Mouse (Mus musculus) liver, postnatal 0 days (tissue): ENCODE results near the gene Dock8.

ENCODE experiments used
- CTCF ChIP-seq: sonication (generic); IDR thresholded peaks from 2 replicates; pipeline ENCODE4 v1.5.1; 2016; ENCODE audit warnings: antibody characterized with exemption, low read depth
- EP300 ChIP-seq: IDR thresholded peaks from 2 replicates; pipeline ENCODE4 v1.6.1; 2016; ENCODE audit warnings: antibody characterized with exemption, low read depth, mild to moderate bottlenecking

- TF ChIP-seq CTCF, result no peak
- no peak for TF ChIP-seq EP300
Measured at GRCm38 (mm10) chr19:24987355-24987754, 12.0 kb upstream of the Dock8 start.
